9 mouse cellular contexts compared by ENCODE assay signal in the genomic region with DNA sequence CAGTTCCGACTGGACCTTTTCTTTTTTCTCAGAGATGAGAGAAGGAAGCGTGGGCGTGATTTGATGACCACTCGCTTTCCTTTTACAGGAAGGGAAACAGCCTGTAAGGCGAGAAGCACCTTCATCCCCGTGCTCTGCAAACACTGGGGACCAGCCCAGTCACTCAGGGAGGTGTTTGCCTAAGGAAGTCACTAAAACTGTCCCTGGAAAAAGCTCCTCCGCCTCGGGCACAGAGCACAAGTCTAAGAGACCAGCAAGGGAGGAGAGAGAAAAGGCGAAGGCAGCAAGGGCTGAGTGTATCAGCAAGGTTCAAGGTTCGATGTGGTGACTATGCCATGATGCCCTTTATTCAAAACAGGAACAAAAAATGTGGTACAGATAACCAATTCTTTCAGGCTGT. TPM values are rescaled to one million over a fixed set of nuclear protein-coding genes. Genes with fewer than 3 reads are reported as not detected.
DNase-seq lines count a peak whose midpoint lies in the region; ATAC-seq lines count a peak whose summit lies in the region.
"Had no signal": no experiment of that assay in that cellular context is flagged by ENCODE, and none has a peak within 500 bp of the region (broad histone marks: within the 10 kb centered on the region; RNA-seq: fewer than 3 reads in every experiment).

No protein-coding gene starts in this region.

- no peaks in the 10 kb centered on the region for H3K27me3 ChIP-seq in heart, embryonic 15.5 days
- H3K27me3 ChIP-seq in embryonic facial prominence, embryonic 12.5 days = no peaks in the 10 kb centered on the region
- H3K27me3 ChIP-seq in hindbrain, embryonic 16.5 days (replicated peaks; ENCODE audit: control insufficient read depth, insufficient read depth, low read length) = no peaks in the 10 kb centered on the region
- H3K27me3 ChIP-seq in midbrain, embryonic 11.5 days (ENCODE audit: control insufficient read depth, insufficient read depth, low read length) = no peaks in the 10 kb centered on the region

- no peak for ATAC-seq in heart, embryonic 15.5 days (replicated peaks; ENCODE audit: insufficient number of reproducible peaks, insufficient read depth, low FRiP score, low read depth)
- ATAC-seq in embryonic facial prominence, embryonic 12.5 days (ENCODE audit: insufficient number of reproducible peaks, insufficient read depth, low FRiP score, low TSS enrichment) = no peak
- no peak for ATAC-seq in hindbrain, embryonic 16.5 days
- ATAC-seq in midbrain, embryonic 11.5 days (ENCODE audit: low FRiP score) = no peak

- intact Hi-C loops in heart, postnatal 25 days (cut with DNase I) = no loop called here

- no peaks in the 10 kb centered on the region for H3K36me3 ChIP-seq in heart, embryonic 15.5 days
- no peaks in the 10 kb centered on the region for H3K36me3 ChIP-seq in embryonic facial prominence, embryonic 12.5 days
- no peaks in the 10 kb centered on the region for H3K36me3 ChIP-seq in hindbrain, embryonic 16.5 days (ENCODE audit: control insufficient read depth, insufficient read depth, low read length)
- no peaks in the 10 kb centered on the region for H3K36me3 ChIP-seq in midbrain, embryonic 11.5 days (ENCODE audit: control insufficient read depth, insufficient read depth, low read length)

- 25% methylated on average over 10 of the region's 10 CpGs for WGBS in heart, embryonic 15.5 days
- 34% methylated on average over 10 of the region's 10 CpGs for WGBS in embryonic facial prominence, embryonic 12.5 days
- 67% methylated on average over 10 of the region's 10 CpGs for whole genome bisulfite sequencing in hindbrain, embryonic 16.5 days
- WGBS in midbrain, embryonic 11.5 days = 56% methylated on average over 10 of the region's 10 CpGs

- DNase-seq in heart, postnatal 25 days (ENCODE audit: low spot score) = no peak
- DNase-seq in midbrain, embryonic 11.5 days (ENCODE audit: low spot score, missing footprints) = peak; percentile 84
- no peak for DNase-seq in layer of hippocampus, adult 11-12 months (ENCODE audit: low spot score)
- no peak for DNase-seq in natural killer cell, adult 2 months (ENCODE audit: low spot score in 2 of 2)
- no peak for DNase-seq in cerebellum, postnatal 25 days

- H3K9me3 ChIP-seq in heart, embryonic 15.5 days (replicated peaks) = no peaks in the 10 kb centered on the region
- H3K9me3 ChIP-seq in embryonic facial prominence, embryonic 12.5 days = no peaks in the 10 kb centered on the region
- H3K9me3 ChIP-seq in hindbrain, embryonic 16.5 days (ENCODE audit: control insufficient read depth, low read length) = no peaks in the 10 kb centered on the region
- no peaks in the 10 kb centered on the region for H3K9me3 ChIP-seq in midbrain, embryonic 11.5 days (ENCODE audit: control insufficient read depth, low read length)

- peak overlapping the region; percentile 30; the same call in 1 of the 2 replicates for H3K9ac ChIP-seq in heart, embryonic 15.5 days
- no peak overlapping the region for H3K9ac ChIP-seq in embryonic facial prominence, embryonic 12.5 days
- H3K9ac ChIP-seq in hindbrain, embryonic 16.5 days (ENCODE audit: low read depth, low read length) = no peak overlapping the region
- no peak overlapping the region for H3K9ac ChIP-seq in midbrain, embryonic 11.5 days (ENCODE audit: low read length)

- H3K4me1 ChIP-seq in heart, embryonic 15.5 days (replicated peaks) = peaks cover 81% of the 10 kb centered on the region
- H3K4me1 ChIP-seq in embryonic facial prominence, embryonic 12.5 days = peaks cover 13% of the 10 kb centered on the region
- no peaks in the 10 kb centered on the region for H3K4me1 ChIP-seq in hindbrain, embryonic 16.5 days (ENCODE audit: control insufficient read depth, insufficient read depth, low read depth, low read length)
- peaks cover 17% of the 10 kb centered on the region for H3K4me1 ChIP-seq in midbrain, embryonic 11.5 days (ENCODE audit: control insufficient read depth, insufficient read depth, low read length)

- peak overlapping the region; percentile 12; the same call in 1 of the 2 replicates for H3K4me3 ChIP-seq in heart, embryonic 15.5 days
- no peak overlapping the region for H3K4me3 ChIP-seq in embryonic facial prominence, embryonic 12.5 days
- no peak overlapping the region for H3K4me3 ChIP-seq in hindbrain, embryonic 16.5 days (ENCODE audit: low read length)
- H3K4me3 ChIP-seq in midbrain, embryonic 11.5 days (ENCODE audit: low read depth, low read length) = no peak overlapping the region

- peak overlapping the region; percentile 51 for H3K4me2 ChIP-seq in heart, embryonic 15.5 days
- H3K4me2 ChIP-seq in embryonic facial prominence, embryonic 12.5 days (replicated peaks) = 0 out of 2 replicates have a peak overlapping the region, but pooled peaks have one; percentile 11
- H3K4me2 ChIP-seq in hindbrain, embryonic 16.5 days (ENCODE audit: low read length) = peak overlapping the region; percentile 11; the same call in 1 of the 2 replicates
- no peak overlapping the region for H3K4me2 ChIP-seq in midbrain, embryonic 11.5 days

- H3K27ac ChIP-seq in heart, embryonic 15.5 days = peak overlapping the region; percentile 78
- no peak overlapping the region for H3K27ac ChIP-seq in embryonic facial prominence, embryonic 12.5 days
- no peak overlapping the region for H3K27ac ChIP-seq in hindbrain, embryonic 16.5 days (ENCODE audit: low read depth, low read length)
- H3K27ac ChIP-seq in midbrain, embryonic 11.5 days (ENCODE audit: low read depth, low read length) = no peak overlapping the region

RNA-seq across cellular contexts. Expression of gene Stk39, which starts 35.8 kb away (rescaled TPM):
- polyA plus RNA-seq in heart, embryonic 15.5 days (2015; fragmentation: Nextera tagmentation; extraction: Ambion mirVana) = 54.8 and 66.2 TPM in 2 replicates
- total RNA-seq in heart, postnatal 25 days (2021) = 10 to 100 TPM; 81.3 to 83.2 TPM
- polyA plus RNA-seq in embryonic facial prominence, embryonic 12.5 days (2016; fragmentation: Nextera tagmentation; extraction: Ambion mirVana) = 25.1 and 26.6 TPM in 2 replicates
- polyA plus RNA-seq in hindbrain, embryonic 16.5 days (2015; fragmentation: Nextera tagmentation; extraction: Ambion mirVana) = 25.1 and 30.3 TPM in 2 replicates
- 51.9 and 52.5 TPM in 2 replicates for polyA plus RNA-seq in midbrain, embryonic 11.5 days (2014; fragmentation: Nextera tagmentation; extraction: Ambion mirVana)
- total RNA-seq: MEL had no signal
